Mouse (Mus musculus) testis, adult 2 months (tissue): ENCODE data around the gene Trim46.

Experiments used
- CTCF ChIP-seq: fragments of 200-500 bp; IDR thresholded peaks from 2 replicates; pipeline ENCODE4 v1.5.1; 2012; ENCODE audit warnings: low read depth, mild to moderate bottlenecking, inconsistent platforms, low read length, moderate library complexity; ENCODE audit not compliant: control insufficient read depth, insufficient read depth, insufficient replicate concordance
- POLR2A ChIP-seq: fragments of 200-500 bp; IDR thresholded peaks from 2 replicates; pipeline ENCODE4 v1.6.1; 2012; ENCODE audit warnings: low read depth, mild to moderate bottlenecking, inconsistent platforms, low read length, moderate library complexity; ENCODE audit not compliant: control insufficient read depth

DNA sequence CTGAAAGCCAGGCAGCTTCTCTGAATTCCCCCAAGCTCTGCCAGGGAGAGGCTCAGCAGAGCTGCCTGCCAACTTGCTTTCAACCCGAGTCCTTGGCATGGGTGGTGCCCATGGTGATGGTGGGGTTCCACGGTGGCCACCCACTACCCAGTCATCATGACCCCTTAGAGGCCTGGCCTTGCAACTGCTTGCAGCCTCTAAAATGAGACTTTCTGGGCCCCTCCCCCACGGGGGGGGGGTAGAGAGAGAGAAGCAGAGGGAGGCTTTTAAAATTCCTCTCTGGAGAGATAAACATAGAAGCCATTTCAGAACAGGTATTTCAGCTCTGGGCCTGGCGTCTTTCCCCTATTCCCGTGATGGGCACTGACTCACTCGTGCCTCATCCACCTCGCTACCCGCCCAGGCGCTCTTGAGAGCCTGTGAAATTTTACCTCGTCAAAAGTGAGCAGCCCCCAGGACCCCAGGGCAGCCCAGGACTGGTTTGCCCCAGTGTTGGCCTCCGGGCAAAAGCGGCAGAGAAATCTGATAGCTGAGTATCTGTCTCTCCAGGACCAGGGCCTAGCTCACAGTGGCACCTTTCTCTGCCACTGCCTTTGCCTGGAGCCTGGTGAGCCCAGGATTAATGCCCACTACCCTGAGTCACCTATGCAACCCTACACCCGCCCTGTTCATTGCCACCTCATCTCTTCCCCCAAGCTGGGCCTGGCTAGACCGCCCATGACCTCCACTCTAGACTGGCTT lies 31.3 kb upstream of the Trim46 start:
- TF ChIP-seq CTCF (no peak), POLR2A (no peak)
